Mouse (Mus musculus) brain, embryonic 14.5 days (tissue): ENCODE results near the gene Galr2.

Experiments used
- CTCF ChIP-seq: fragments of 200-500 bp; IDR thresholded peaks from 2 replicates; pipeline ENCODE4 v1.5.1; 2012; ENCODE audit warnings: inconsistent platforms, mild to moderate bottlenecking, moderate library complexity, borderline replicate concordance; ENCODE audit not compliant: insufficient read depth, insufficient read length; ENCODE audit errors: extremely low read depth
- POLR2A ChIP-seq: fragments of 200-500 bp; IDR thresholded peaks from 2 replicates; pipeline ENCODE4 v1.6.1; 2012; ENCODE audit warnings: mild to moderate bottlenecking, inconsistent platforms, borderline replicate concordance; ENCODE audit not compliant: poor library complexity, insufficient read depth, insufficient read length, severe bottlenecking; ENCODE audit errors: extremely low read depth

- TF ChIP-seq CTCF, result no peak
- no peak for TF ChIP-seq POLR2A
Measured at GRCm38 (mm10) chr11:116298221-116298620, 17.5 kb downstream of the Galr2 start.
